Mouse (Mus musculus): Measurements from ENCODE around the gene Olfr417.

DNA sequence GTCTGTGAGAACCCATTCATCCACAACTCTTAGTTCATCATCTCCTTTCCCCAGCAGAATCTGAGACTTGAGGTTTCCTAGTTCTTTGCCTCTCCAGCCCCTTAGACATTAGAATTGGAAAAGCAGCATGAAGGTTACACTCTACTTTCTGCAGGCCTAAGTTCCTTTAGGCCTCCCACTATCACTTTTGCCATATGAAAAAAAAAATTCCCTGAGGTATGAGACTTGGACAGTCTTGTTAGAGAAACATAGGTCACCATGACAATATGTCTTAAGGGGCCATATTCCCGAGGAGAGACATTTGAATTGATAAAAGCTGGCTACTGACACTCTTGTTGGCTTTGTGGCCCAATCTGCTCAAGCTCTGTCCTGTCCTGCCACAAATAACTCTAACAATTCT is 58.8 kb downstream of the Olfr417 start, which contains the start of gene Olfr414:
- TF ChIP-seq CTCF (IDR thresholded peaks at IDR 0.05; ENCODE audit: low read depth) (no peak), EP300 (IDR thresholded peaks at IDR 0.05; ENCODE audit: low read depth) (no peak)
